Mouse (Mus musculus): Measurements from ENCODE around the gene Ssr1.

DNA sequence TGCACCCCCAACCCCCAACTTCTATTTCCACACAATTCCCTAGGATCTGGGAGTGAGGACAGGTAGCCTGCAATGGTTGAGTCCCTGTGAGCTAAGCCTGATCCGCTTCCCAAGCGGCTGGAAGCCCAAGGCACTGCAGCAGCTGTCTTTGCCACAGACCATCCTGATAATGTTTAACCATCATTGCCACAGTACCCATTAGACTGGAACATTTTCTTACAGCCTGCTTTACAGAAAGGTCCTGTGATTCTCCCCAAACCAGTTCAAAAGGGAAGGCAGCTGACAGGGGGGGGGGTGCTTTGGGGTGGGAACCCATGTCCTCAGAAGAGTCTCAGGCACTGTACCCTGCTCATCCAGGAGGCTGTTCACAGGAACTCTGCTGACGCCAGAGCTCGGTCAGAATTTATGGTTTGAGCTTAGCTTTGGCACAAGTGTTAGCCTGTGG lies 51.1 kb downstream of the Ssr1 start:
- TF ChIP-seq POLR2A (IDR thresholded peaks at IDR 0.05; ENCODE audit: insufficient read length, low read depth) (no peak), TCF12 (IDR thresholded peaks at IDR 0.05; ENCODE audit: insufficient read depth, poor library complexity, severe bottlenecking) (no peak), MYOG (IDR thresholded peaks at IDR 0.05; ENCODE audit: control insufficient read depth in 1 of 3, insufficient read depth in 1 of 3, insufficient read length in 2 of 3, low read depth in 2 of 3) (peak; percentile 66 to 87 (median 67)), MAX (IDR thresholded peaks at IDR 0.05; ENCODE audit: low read depth) (no peak), POLR2AphosphoS2 (IDR thresholded peaks at IDR 0.05; ENCODE audit: insufficient read length, low read depth) (no peak), E2F4 (IDR thresholded peaks at IDR 0.05; ENCODE audit: insufficient read depth) (no peak), CEBPB (IDR thresholded peaks at IDR 0.05; ENCODE audit: insufficient read depth, poor library complexity, severe bottlenecking) (no peak)

All from myocyte (in vitro differentiated cells).